Mouse (Mus musculus) kidney, embryonic 16.5 days (tissue): ENCODE results near the gene Ncor1. TPM values are rescaled to one million over a fixed set of nuclear protein-coding genes. Genes with fewer than 3 reads are reported as not detected.
A peak's percentile ranks its signal among the peaks of the same experiment; 100 is the strongest.

Source experiments
- ATAC-seq: fragments of 200-750 bp; cut with Nextera tagmentation; 2 replicates; pipeline ENCODE4 v1.8.0; 2017; ENCODE audit warnings: moderate TSS enrichment; ENCODE audit not compliant: low FRiP score, low TSS enrichment
- H3K27ac ChIP-seq: fragments of 300-500 bp; sonication (generic); 2 replicates; pipeline ENCODE4 v1.5.1; 2014; ENCODE audit warnings: low read length
- H3K27me3 ChIP-seq: fragments of 300-500 bp; sonication (generic); 2 replicates; pipeline ENCODE4 v1.6.1; 2014; ENCODE audit warnings: low read length, control low read depth, mixed read lengths; ENCODE audit not compliant: insufficient read depth
- H3K36me3 ChIP-seq: fragments of 300-500 bp; sonication (generic); 2 replicates; pipeline ENCODE4 v1.6.1; 2014; ENCODE audit warnings: low read length, control low read depth, mixed read lengths; ENCODE audit not compliant: insufficient read depth
- H3K4me1 ChIP-seq: fragments of 300-500 bp; sonication (generic); 2 replicates; pipeline ENCODE4 v1.6.1; 2014; ENCODE audit warnings: low read length, control low read depth, mixed read lengths; ENCODE audit not compliant: insufficient read depth
- H3K4me2 ChIP-seq: fragments of 300-500 bp; sonication (generic); replicated peaks from 2 replicates; pipeline ENCODE4 v1.6.1; 2014; ENCODE audit warnings: low read depth, low read length
- H3K4me3 ChIP-seq: fragments of 300-500 bp; sonication (generic); 2 replicates; pipeline ENCODE4 v1.5.1; 2014; ENCODE audit warnings: mild to moderate bottlenecking, low read length
- H3K9ac ChIP-seq: fragments of 300-500 bp; sonication (generic); replicated peaks from 2 replicates; pipeline ENCODE4 v1.6.1; 2014; ENCODE audit warnings: low read length
- H3K9me3 ChIP-seq: fragments of 300-500 bp; sonication (generic); 2 replicates; pipeline ENCODE4 v1.6.1; 2016; ENCODE audit warnings: low read length, control low read depth
- WGBS: fragments of 180-500 bp; shearing (Covaris S2); extraction: QIAGEN DNeasy Blood & Tissue Kit; methylation state at CpG from one replicate; pipeline ENCODE4 v1.1.7; 2014; 5-methylcytosine and 5-hydroxymethylcytosine counted together
- polyA plus RNA-seq: library from polyadenylated mRNA; unstranded; fragments of >200 nt; fragmentation: Nextera tagmentation; extraction: Ambion mirVana; gene quantifications from 2 replicates; pipeline ENCODE4 v1.2.1, GENCODE M21; 2015

Gene Ncor1
- polyA plus RNA-seq, result 63.2 and 102 TPM in 2 replicates

DNA sequence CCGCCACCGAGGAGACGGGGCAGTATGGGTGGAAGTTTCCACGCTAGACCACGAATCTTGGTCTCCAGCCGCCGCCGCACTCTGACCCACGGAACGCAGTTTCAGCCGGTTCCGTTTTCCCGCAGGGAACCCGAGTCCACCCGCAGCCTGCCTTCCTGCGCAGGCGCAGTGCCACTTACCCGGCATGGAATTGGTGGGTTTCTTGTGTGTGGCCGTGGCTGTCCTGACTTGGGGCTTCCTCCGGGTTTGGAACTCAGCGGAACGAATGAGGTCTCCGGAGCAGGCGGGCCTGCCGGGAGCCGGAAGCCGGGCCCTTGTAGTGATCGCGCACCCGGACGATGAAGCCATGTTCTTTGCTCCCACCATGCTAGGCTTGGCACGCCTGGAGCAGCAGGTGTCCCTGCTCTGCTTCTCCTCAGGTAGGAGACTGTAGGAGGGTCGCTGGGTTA, at the start of gene Ncor1, which contains the start of gene Pigl:
Ncor1 (minus strand) TSS at position 266 of the 449 bp plus-strand sequence.
Pigl (plus strand) TSS at position 185 of the 449 bp plus-strand sequence.
- Histone ChIP-seq H3K27ac (peak within 1 kb of the TSS; percentile 98), H3K9me3 (no peaks in the 10 kb centered on the region), H3K27me3 (no peaks in the 10 kb centered on the region), H3K9ac (peak within 1 kb of the TSS; percentile 99), H3K4me3 (peak within 1 kb of the TSS; percentile 68), H3K4me1 (peaks cover 9% of the 10 kb centered on the region), H3K4me2 (peak within 1 kb of the TSS; percentile 81), H3K36me3 (no peaks in the 10 kb centered on the region)
- ATAC-seq, result peak; percentile 72
- WGBS, result under 1% methylated on average over 33 of the region's 33 CpGs

- no peak overlapping the region for H3K9ac ChIP-seq
- no peak overlapping the region for H3K4me3 ChIP-seq
- H3K27ac ChIP-seq, result no peak overlapping the region
- no peak overlapping the region for H3K4me2 ChIP-seq
- no peak for ATAC-seq
- no peaks in the 10 kb centered on the region for H3K36me3 ChIP-seq
- no peaks in the 10 kb centered on the region for H3K9me3 ChIP-seq
- 75% methylated on average over 4 of the region's 4 CpGs for whole genome bisulfite sequencing
- H3K27me3 ChIP-seq, result no peaks in the 10 kb centered on the region
- no peaks in the 10 kb centered on the region for H3K4me1 ChIP-seq
Observed at GRCm38 (mm10) chr11:62507683-62508082, 49.3 kb upstream of the Ncor1 start.

DNA sequence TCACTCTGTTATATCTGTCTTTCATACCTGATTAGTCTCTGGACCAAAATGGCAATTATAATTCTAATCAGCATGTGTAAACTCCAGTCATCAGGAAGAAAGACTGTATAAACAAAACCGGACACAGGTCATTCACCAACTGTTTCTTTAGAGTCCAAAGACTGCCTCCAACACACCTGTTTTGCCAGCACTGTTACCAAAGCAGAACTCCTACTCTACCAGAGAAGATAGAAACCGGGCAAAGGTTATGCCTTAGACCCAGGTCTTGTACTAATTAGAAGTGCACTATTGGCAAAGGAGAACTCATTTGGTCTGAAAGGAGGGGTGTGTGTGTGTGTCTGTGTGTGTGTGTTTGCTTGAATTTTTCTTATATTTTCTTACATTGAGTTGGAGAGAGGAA, 42.2 kb upstream of the Ncor1 start:
- H3K27me3 ChIP-seq, result no peaks in the 10 kb centered on the region
- no peak overlapping the region for H3K9ac ChIP-seq
- peaks cover 2% of the 10 kb centered on the region for H3K4me1 ChIP-seq
- ATAC-seq, result no peak
- H3K9me3 ChIP-seq, result no peaks in the 10 kb centered on the region
- H3K4me3 ChIP-seq, result no peak overlapping the region
- H3K4me2 ChIP-seq, result no peak overlapping the region
- no peak overlapping the region for H3K27ac ChIP-seq
- WGBS, result 83% methylated on average over 2 of the region's 2 CpGs
- no peaks in the 10 kb centered on the region for H3K36me3 ChIP-seq

GRCm38 (mm10) chr11:62498802-62499201, 40.5 kb upstream of the Ncor1 start:
- Histone ChIP-seq H3K4me3 (no peak overlapping the region), H3K27me3 (no peaks in the 10 kb centered on the region), H3K27ac (no peak overlapping the region), H3K9me3 (no peaks in the 10 kb centered on the region), H3K36me3 (no peaks in the 10 kb centered on the region), H3K4me1 (peaks cover 16% of the 10 kb centered on the region), H3K4me2 (no peak overlapping the region), H3K9ac (no peak overlapping the region)
- 87% methylated on average over 2 of the region's 2 CpGs for WGBS
- ATAC-seq, result no peak

GRCm38 (mm10) chr11:62497181-62497580, 38.8 kb upstream of the Ncor1 start:
- Histone ChIP-seq H3K36me3 (no peaks in the 10 kb centered on the region), H3K9me3 (no peaks in the 10 kb centered on the region), H3K4me1 (peaks cover 16% of the 10 kb centered on the region), H3K27ac (no peak overlapping the region), H3K27me3 (no peaks in the 10 kb centered on the region), H3K9ac (no peak overlapping the region), H3K4me3 (no peak overlapping the region), H3K4me2 (no peak overlapping the region)
- ATAC-seq, result no peak
- WGBS, result 46% methylated on average over 3 of the region's 3 CpGs

DNA sequence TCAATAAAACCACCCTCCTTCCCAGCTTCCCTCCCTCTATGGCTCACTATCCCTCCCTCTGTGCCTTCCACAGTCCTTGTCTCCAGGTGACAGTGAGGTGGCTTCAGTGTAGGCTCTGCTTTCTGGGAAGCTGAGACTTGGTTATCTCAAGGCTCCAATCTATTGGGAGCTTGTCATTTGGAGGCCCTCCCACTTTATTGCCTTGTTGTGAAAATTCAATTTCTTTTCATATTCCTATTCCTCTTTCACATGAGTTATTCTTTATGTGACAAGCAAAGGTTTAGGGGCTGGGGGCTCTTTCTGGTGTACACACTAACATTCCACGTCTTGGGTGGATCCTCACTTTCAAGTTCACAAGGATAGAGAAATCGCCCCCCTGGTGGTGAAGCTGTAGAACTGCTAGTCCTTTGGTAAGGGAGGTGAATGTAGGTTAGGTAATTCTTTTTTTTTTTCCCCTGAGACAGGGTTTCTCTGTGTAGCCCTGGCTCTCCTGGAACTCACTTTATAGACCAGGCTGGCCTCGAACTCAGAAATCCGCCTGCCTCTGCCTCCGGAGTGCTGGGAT, 37.9 kb upstream of the Ncor1 start:
- H3K9me3 ChIP-seq, result no peaks in the 10 kb centered on the region
- no peaks in the 10 kb centered on the region for H3K27me3 ChIP-seq
- H3K27ac ChIP-seq, result no peak overlapping the region
- peaks cover 16% of the 10 kb centered on the region for H3K4me1 ChIP-seq
- 57% methylated on average over 5 of the region's 5 CpGs for WGBS
- no peak overlapping the region for H3K9ac ChIP-seq
- no peak for ATAC-seq
- H3K4me3 ChIP-seq, result no peak overlapping the region
- H3K36me3 ChIP-seq, result no peaks in the 10 kb centered on the region
- no peak overlapping the region for H3K4me2 ChIP-seq

- Histone ChIP-seq H3K9ac (peak overlapping the region; percentile 51; the same call in 1 of the 2 replicates), H3K9me3 (no peaks in the 10 kb centered on the region), H3K4me3 (no peak overlapping the region), H3K4me1 (peaks cover 16% of the 10 kb centered on the region), H3K27me3 (no peaks in the 10 kb centered on the region), H3K27ac (peak overlapping the region; percentile 90), H3K4me2 (0 out of 2 replicates have a peak overlapping the region, but pooled peaks have one; percentile 4), H3K36me3 (no peaks in the 10 kb centered on the region)
- WGBS, result 19% methylated on average over 7 of the region's 10 CpGs
- peak; percentile 64 for ATAC-seq
Observed at GRCm38 (mm10) chr11:62495276-62495801, 37.0 kb upstream of the Ncor1 start.

GRCm38 (mm10) chr11:62494754-62495275, 36.5 kb upstream of the Ncor1 start:
- WGBS, result 6% methylated on average over 6 of the region's 6 CpGs

DNA sequence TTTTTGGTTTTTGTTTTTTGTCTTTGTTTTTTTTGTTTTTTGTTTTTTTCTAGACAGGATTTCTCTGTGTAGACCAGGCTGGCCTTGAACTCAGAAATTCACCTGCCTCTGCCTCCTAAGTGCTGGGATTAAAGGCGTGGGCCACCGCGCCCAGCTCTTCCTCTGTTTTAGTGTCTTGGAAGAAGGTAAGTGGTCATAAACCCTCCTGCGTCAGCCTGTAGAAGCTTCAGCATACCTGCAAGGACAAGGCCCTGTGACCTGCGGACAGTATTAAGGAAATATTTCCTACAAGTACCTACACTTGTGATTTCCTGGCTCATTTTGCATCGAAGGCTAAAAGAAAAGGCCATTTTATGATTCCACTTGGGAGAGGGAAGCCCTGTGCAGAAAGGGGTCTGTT, 35.4 kb upstream of the Ncor1 start:
- no peak overlapping the region for H3K9ac ChIP-seq
- H3K36me3 ChIP-seq, result no peaks in the 10 kb centered on the region
- H3K9me3 ChIP-seq, result no peaks in the 10 kb centered on the region
- 96% methylated on average over 6 of the region's 6 CpGs for WGBS
- ATAC-seq, result no peak
- H3K27ac ChIP-seq, result no peak overlapping the region
- H3K4me1 ChIP-seq, result peaks cover 16% of the 10 kb centered on the region
- H3K4me3 ChIP-seq, result no peak overlapping the region
- no peaks in the 10 kb centered on the region for H3K27me3 ChIP-seq
- H3K4me2 ChIP-seq, result no peak overlapping the region

More at GRCm38 (mm10) chr11:62494754-62495275, 36.5 kb upstream of the Ncor1 start:
- H3K9me3 ChIP-seq, result no peaks in the 10 kb centered on the region
- H3K27me3 ChIP-seq, result no peaks in the 10 kb centered on the region
- H3K27ac ChIP-seq, result peak overlapping the region; percentile 90
- no peaks in the 10 kb centered on the region for H3K36me3 ChIP-seq
- H3K4me2 ChIP-seq, result 0 out of 2 replicates have a peak overlapping the region, but pooled peaks have one; percentile 4
- H3K4me3 ChIP-seq, result no peak overlapping the region
- ATAC-seq, result peak; percentile 84
- peak overlapping the region; percentile 51 for H3K9ac ChIP-seq
- peaks cover 16% of the 10 kb centered on the region for H3K4me1 ChIP-seq
